In the genomic region with DNA sequence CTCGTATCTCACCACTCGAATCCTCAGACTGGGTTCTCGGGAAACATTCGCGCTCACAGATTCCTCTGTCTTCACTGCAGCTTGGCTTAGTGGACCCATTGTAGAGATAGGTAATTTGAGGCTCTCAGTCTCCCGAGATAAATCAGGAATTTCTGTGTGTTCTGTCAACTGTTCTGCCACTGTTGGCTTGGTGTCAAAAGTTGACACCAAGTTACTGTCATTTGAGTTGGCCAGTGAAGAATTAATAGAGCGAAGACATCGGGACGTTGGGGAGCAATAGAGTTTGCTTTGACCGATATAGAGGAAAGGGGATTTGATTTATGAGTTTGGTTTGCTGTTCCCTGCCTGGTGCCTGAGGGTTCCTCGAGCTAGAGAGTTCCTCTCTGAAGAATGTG, we compare ENCODE assay signal across 8 mouse cellular contexts. TPM values are rescaled to one million over a fixed set of nuclear protein-coding genes. Genes with fewer than 3 reads are reported as not detected.
DNase-seq lines count a peak whose midpoint lies in the region; ATAC-seq and TF ChIP-seq lines count a peak whose summit lies in the region.

A gene (minus strand): TSS at position 73 of the 395 bp plus-strand sequence.

- no peak for ATAC-seq in liver, embryonic 13.5 days (ENCODE audit: low read depth)

- WGBS in thymus, adult 2 months, result 2% methylated on average over 11 of the region's 11 CpGs
- 6% methylated on average over 11 of the region's 11 CpGs for WGBS in liver, embryonic 13.5 days (ENCODE audit: insufficient replicate concordance)

- no peak for TF ChIP-seq CTCF in gastrocnemius, adult 2 months (IDR thresholded peaks at IDR 0.05)
- TF ChIP-seq CTCF in thymus, adult 2 months (IDR thresholded peaks at IDR 0.05; ENCODE audit: borderline replicate concordance, control insufficient read depth, extremely low read depth, insufficient read depth, low read length, poor library complexity), result no peak

- H3K4me2 ChIP-seq in liver, embryonic 13.5 days, result peak within 1 kb of the TSS; percentile 84

- no peaks in the 10 kb centered on the region for H3K9me3 ChIP-seq in liver, embryonic 13.5 days (replicated peaks)

- peak within 1 kb of the TSS; percentile 91 for H3K9ac ChIP-seq in liver, embryonic 13.5 days

- DNase-seq in gastrocnemius, adult 2 months, result no peak
- DNase-seq in gastrocnemius, postnatal 25 days, result no peak
- no peak for DNase-seq in thymus, adult 2 months
- DNase-seq in thymus, postnatal 10 days (ENCODE audit: low spot score in 2 of 2), result no peak
- DNase-seq in liver, embryonic 13.5 days, result no peak
- no peak for DNase-seq in urinary bladder, postnatal 25 days (ENCODE audit: low spot score)
- DNase-seq in urinary bladder, postnatal 36 days (ENCODE audit: low spot score in 2 of 2), result no peak
- DNase-seq in embryo, embryonic 10 days (ENCODE audit: low spot score), result no peak

- H3K27me3 ChIP-seq in thymus, adult 2 months (ENCODE audit: control insufficient read depth, insufficient read depth, low read length), result no peaks in the 10 kb centered on the region
- H3K27me3 ChIP-seq in liver, embryonic 13.5 days, result no peaks in the 10 kb centered on the region

- H3K4me3 ChIP-seq in gastrocnemius, adult 2 months, result peak within 1 kb of the TSS; percentile 79
- H3K4me3 ChIP-seq in thymus, adult 2 months (ENCODE audit: control insufficient read depth, insufficient read depth, low read length), result peak within 1 kb of the TSS; percentile 87
- H3K4me3 ChIP-seq in liver, embryonic 13.5 days (replicated peaks), result peak within 1 kb of the TSS; percentile 83

- no peak for TF ChIP-seq POLR2A in thymus, adult 2 months (IDR thresholded peaks at IDR 0.05; ENCODE audit: control insufficient read depth, extremely low read depth, insufficient read depth, low read length, poor library complexity)

- peak within 1 kb of the TSS; percentile 100 for H3K27ac ChIP-seq in gastrocnemius, adult 2 months
- H3K27ac ChIP-seq in thymus, adult 2 months (ENCODE audit: control insufficient read depth, insufficient read depth, low read length), result peak within 1 kb of the TSS; percentile 80
- H3K27ac ChIP-seq in liver, embryonic 13.5 days, result peak within 1 kb of the TSS; percentile 94

- H3K36me3 ChIP-seq in thymus, adult 2 months (ENCODE audit: control insufficient read depth, insufficient read depth, low read length), result peaks cover 4% of the 10 kb centered on the region; the same call in 1 of the 2 replicates
- peaks cover 34% of the 10 kb centered on the region for H3K36me3 ChIP-seq in liver, embryonic 13.5 days

- peaks cover 6% of the 10 kb centered on the region for H3K4me1 ChIP-seq in thymus, adult 2 months (replicated peaks; ENCODE audit: control insufficient read depth, insufficient read depth, low read length)
- peaks cover 44% of the 10 kb centered on the region for H3K4me1 ChIP-seq in liver, embryonic 13.5 days (replicated peaks)

- intact Hi-C loops in gastrocnemius, adult 2 months (cut with DNase I), result no loop called here

RNA-seq across cellular contexts. Expression of the gene that starts here (rescaled TPM):
- total RNA-seq in gastrocnemius, adult 2 months (2021), result not detected
- not detected for total RNA-seq in gastrocnemius, postnatal 25 days (2021)
- polyA plus RNA-seq in thymus, adult 2 months (2012; rRNA removed), result 0.08 and 0.20 TPM in 2 replicates
- polyA plus RNA-seq in liver, embryonic 13.5 days (2015; fragmentation: Nextera tagmentation; extraction: Ambion mirVana), result 0.15 and 0.21 TPM in 2 replicates
